Mouse (Mus musculus) layer of hippocampus, adult 2 months (tissue): ENCODE results near the gene Sez6l2. TPM values are rescaled to one million over a fixed set of nuclear protein-coding genes. Genes with fewer than 3 reads are reported as not detected.

Experiments used
- DNase-seq, 2 experiments: peaks; one replicate each; pipeline ENCODE4 v3.0.0; 2022; ENCODE audit warnings: low spot score in 2 of 2
- H3K27ac ChIP-seq: fragments of 200-600 bp; 2 replicates; pipeline ENCODE4 v1.8.1; 2022
- H3K4me3 ChIP-seq: fragments of 200-600 bp; 2 replicates; pipeline ENCODE4 v1.8.1; 2022; ENCODE audit warnings: mild to moderate bottlenecking
- CTCF ChIP-seq: fragments of 200-600 bp; conservative IDR thresholded peaks from 2 replicates; pipeline ENCODE4 v1.8.1; 2022; ENCODE audit warnings: antibody characterized with exemption, mild to moderate bottlenecking, moderate library complexity
- total RNA-seq, 2 experiments: library from RNA; stranded (reverse); gene quantifications; 2 replicates each; pipeline ENCODE4 v1.2.3; 2021

Sez6l2 gene
- total RNA-seq, 2 experiments from 2014 or later, result 439 to 458 TPM

DNA sequence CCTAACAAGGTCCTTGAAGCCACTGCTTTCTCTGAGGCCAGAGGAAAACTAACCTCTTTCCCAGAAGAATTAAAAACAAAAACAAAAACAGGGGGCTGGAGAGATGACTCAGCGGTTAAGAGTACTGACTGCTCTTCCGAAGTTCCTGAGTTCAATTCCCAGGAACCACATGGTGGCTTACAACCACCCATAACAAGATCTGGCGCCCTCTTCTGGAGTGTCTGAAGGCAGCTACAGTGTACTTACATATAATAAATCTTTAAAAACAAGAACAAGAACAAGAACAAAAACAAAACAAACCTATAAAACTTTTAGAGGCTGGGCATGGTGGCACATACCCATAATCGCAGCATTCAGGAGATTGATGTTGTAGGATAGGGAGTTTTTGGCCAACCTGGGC lies 46.1 kb downstream of the Sez6l2 start:
- DNase-seq, result no peak
- Histone ChIP-seq H3K27ac (no peak overlapping the region), H3K4me3 (no peak overlapping the region)
- peak; percentile 49 for TF ChIP-seq CTCF

DNA sequence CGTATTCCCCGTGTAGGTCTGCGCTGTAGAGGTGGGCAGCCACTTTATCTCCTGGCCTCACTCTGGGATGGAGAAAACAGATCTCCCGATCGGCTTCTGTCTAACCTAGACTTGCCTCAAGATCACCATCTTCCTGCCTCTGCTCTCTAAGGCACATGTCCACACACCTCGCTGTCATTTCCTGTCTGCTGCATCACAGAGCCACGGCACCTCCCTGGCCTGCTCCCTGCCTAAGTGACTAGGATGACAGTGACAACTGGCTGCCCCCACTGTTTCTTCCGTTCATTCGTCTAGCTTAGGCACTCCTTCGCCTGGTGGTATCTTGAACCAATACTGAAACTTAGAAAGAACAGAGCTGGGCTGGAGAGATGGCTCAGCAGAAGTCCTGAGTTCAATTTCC lies 49.2 kb downstream of the Sez6l2 start:
- TF ChIP-seq CTCF, result no peak
- Histone ChIP-seq H3K27ac (no peak overlapping the region), H3K4me3 (no peak overlapping the region)
- DNase-seq, result no peak

DNA sequence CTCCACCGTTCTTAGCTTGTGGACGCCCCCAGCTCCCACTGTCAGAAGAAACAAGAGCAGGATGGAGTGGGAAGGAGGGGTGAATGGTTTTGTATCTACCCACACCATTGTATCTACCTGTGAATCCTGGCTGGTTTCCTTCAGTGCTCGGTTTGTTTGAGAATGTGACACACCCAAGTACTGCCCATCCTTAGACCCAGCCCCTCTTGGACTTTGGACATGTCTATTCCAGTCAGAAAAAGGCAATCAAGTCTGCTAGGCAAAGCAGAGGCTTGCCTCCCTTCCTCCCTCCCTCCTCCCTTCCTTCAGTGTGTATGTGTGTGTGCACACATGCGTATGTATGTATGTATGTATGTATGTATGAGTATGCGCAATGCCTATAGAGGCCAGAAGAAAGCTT lies 53.3 kb downstream of the Sez6l2 start:
- no peak for DNase-seq
- H3K27ac ChIP-seq, result no peak overlapping the region
- no peak for TF ChIP-seq CTCF
- H3K4me3 ChIP-seq, result no peak overlapping the region

DNA sequence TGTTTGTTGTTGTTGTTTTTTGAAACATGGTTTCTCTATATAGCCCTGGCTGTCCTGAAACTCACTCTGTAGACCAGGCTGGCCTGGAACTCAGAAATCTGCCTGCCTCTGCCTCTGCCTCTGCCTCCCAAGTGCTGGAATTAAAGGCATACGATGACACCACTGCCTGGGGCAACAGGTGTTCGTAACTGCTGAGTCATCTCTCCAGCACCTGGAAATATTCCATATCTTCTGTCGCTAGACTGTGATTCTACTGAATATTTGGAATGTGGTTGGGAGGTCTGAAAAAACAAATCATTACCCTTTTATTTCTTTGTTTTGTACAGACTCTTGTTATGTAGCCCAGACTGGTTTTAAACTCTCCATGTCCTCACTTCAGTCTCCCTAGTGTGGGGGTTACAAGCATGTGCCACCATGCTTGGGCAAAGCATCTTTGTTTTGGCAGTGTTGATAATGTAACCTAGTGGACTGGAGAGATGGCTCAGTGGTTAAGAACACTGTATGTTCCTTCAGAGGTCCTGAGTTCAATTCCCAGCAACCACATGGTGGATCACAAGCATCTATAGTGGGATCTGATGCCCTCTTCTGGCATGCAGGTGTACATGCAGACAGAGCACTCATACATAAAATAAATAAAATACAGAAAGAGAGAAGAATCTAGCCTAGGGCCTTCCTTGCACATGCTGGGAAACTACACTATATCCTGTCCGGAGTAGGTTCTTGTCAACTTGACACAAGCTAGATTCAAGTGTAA lies 53.9 kb downstream of the Sez6l2 start:
- no peak for DNase-seq
- TF ChIP-seq CTCF, result peak; percentile 55

DNA sequence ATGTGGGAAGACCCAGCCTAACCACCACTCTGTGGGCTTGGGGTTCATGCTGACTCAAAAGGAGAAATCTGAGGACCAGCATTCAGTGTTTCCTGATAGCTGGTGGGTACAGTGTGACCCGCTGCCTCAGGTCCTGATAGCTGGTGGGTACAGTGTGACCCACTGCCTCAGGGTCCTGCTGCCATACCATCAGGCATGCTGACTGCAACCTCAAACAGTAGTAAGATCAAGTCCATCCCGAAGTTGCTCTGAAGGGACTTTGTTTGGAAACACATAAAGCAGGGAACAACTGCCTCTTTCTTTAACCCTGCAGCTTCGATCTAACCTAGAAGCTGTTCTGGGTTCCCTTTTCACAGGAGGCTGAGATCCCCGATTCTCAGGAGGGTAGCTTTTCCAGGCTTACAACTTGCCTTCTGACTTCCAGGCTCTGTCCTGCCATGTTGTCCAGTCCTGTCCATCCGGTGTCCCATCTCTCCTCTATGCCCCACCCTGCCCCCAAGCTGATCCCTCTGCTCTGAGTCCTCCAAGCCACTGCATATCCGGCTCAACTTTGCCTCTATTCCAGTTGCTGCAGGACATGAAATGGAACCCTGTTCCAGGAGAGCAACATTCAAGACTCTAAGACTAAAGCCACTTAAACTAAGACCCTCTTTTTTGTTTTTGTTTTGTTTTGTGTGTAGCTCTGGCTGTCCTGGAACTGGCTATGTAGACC lies 57.1 kb downstream of the Sez6l2 start:
- DNase-seq, result no peak

More for the DNA sequence above, 53.9 kb downstream of the Sez6l2 start:
- H3K4me3 ChIP-seq, result no peak overlapping the region
- no peak overlapping the region for H3K27ac ChIP-seq

DNA sequence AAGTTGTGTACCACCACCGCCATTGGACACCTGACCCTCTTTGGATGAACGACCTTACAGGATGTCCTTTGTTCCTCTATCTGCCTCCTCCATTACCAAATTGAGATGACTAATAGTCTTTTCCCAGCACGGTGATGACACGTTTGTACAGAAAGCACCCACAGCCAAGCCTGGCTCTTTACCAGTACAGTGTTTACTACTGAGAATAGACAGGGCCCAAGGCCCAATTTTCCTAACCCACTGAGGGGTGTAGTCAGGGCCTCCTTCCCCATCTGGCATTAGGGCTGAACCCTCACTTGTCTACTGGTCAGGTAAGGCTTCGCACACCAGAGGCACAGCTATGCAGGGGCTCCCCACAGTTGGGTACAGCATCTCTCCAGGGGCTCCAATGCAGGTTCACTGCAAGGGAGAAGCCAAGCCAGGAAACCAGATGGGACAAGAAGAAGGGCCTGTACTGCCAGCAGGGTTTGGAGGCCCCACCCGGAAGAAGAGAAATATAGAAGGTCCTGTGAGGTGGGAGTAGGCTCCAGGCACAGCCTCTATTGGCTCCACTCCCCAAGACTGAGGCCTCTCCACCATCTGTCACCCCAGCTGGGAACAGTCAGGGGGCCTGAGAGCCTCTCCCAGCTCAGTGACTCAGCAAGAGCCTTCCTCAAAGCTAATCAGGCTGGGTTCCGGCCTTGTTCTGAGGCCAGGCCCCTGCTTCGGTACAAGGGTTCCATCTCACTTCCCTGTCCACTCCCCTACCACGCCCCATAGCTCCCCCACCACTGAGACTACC lies 58.1 kb downstream of the Sez6l2 start:
- peak overlapping the region; percentile 93 for H3K27ac ChIP-seq
- no peak for TF ChIP-seq CTCF
- no peak overlapping the region for H3K4me3 ChIP-seq
- peak; percentile 85 to 90 for DNase-seq

More for the DNA sequence above, 57.1 kb downstream of the Sez6l2 start:
- Histone ChIP-seq H3K4me3 (no peak overlapping the region), H3K27ac (peak overlapping the region; percentile 93)
- no peak for TF ChIP-seq CTCF

DNA sequence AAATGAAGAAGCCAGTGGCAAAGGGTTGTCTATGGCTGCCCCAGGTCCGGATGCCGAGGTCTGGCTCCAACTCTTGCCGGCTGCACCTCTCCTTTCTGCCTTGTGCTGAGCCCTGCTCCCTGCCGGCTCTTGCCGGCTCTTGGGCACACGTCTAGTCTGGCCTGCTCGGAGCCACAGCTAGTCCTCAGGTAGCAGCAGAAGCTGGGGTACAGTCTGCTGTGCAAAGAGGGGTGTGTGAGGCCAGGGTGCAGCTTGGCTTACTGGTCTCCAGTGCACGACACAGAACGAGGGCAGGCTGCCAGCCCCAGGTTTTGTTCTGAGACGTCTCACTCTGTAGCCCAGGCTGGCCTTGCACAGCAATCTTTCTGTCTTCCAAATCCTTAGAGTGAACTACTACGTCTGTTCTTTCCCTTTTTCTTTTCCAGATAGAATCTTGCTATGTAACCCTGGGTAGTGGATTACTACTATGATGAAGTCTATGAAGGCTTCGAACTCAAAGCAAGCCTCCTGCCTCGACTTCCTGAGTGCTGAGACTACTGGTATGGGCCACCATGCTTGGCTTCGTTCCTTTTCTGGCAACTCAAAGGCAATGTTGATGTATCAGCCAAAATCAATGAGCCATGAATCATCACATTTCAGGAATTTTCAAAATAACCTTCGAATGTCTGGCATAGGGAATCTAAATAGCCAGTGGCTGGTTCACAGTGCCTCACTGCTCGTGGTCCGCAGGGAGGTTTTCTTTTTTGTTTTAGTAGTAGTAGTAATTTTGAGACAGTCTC lies 59.1 kb downstream of the Sez6l2 start:
- Histone ChIP-seq H3K4me3 (no peak overlapping the region), H3K27ac (peak overlapping the region; percentile 93)
- TF ChIP-seq CTCF, result no peak
- no peak for DNase-seq

DNA sequence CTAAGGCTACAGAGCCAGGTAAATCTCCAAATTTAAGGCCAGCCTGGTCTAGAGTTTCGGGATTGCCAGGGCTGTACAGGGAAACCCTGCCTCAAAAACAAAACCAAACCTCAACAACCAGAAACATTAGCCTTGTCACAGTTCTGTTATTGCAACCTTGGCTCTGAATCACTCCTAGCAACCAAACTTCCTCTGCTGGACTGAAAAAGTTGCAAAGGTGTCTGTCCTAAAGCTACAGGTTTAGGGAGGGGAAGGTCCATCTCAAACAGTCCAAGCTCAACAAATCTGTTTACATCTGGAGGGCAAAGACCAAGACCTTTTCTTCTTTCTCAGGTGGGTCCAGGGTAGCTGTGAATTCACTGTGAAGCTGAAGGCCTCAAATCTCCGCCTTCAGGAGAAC lies 60.7 kb downstream of the Sez6l2 start:
- DNase-seq, result no peak

DNA sequence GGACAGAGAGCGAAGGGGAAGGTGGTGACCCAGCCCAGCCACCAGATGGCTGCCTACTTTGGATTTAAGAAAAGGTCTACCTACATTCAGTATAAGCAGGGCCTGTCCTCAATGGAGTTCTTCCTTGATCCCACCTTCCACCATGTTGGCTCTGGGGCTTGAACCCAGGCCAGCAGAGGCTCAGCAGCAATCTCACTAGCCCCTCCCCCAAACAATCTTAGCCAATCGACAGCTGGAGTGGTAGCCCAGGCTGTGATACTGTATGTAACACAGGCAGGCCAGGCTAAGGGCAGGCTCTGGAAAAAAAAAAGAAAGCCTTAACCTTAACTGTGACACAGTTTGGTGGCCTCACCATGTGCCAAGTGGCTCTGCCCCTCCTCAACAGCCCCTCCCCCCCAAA lies 61.4 kb downstream of the Sez6l2 start:
- TF ChIP-seq CTCF, result no peak
- Histone ChIP-seq H3K27ac (0 out of 2 replicates have a peak overlapping the region, but pooled peaks have one; percentile 23), H3K4me3 (no peak overlapping the region)
- DNase-seq, result no peak

More for the DNA sequence above, 60.7 kb downstream of the Sez6l2 start:
- peak overlapping the region; percentile 32; the same call in 1 of the 2 replicates for H3K27ac ChIP-seq
- no peak overlapping the region for H3K4me3 ChIP-seq
- no peak for TF ChIP-seq CTCF

DNA sequence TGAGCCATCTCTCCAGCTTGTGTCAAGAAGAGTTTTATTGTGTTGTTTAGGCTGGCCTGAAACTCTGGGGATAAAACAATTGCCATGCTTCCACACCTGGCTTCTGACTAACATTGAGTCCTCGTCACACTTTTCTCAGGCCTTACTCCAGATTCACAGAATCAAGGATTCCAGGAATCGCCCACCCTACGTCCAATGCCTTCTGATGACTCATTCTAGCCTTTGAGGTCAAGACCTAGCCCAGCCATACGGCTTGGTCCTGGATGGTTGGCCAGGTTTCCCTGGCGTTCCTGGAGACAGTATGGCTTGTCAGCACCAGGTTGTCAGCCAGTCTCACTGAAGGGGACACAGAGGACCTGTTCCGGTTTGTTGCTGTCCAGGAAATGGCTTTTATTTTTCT lies 62.0 kb downstream of the Sez6l2 start:
- DNase-seq, result no peak
- 0 out of 2 replicates have a peak overlapping the region, but pooled peaks have one; percentile 23 for H3K27ac ChIP-seq
- no peak for TF ChIP-seq CTCF

DNA sequence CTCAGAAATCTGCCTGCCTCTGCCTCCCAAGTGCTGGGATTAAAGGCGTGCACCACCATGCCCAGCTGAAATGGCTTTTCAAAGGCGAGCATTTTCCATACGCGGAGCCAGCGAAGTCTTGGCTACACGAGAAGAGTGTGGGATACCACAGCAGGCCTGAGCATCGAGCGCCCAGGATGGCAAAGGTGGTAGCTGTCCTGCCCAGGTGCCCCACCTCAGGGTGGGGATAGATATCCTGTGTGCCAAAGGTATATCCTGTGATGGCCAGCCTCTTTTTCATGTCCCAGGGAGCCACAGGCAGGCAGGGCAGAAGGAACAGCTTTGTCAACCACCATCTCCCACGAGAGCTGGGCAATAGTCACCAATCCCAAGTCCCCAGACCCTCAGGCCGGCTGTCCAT lies 62.5 kb downstream of the Sez6l2 start:
- no peak for DNase-seq
- no peak for TF ChIP-seq CTCF
- Histone ChIP-seq H3K4me3 (no peak overlapping the region), H3K27ac (no peak overlapping the region)

More for the DNA sequence above, 62.0 kb downstream of the Sez6l2 start:
- H3K4me3 ChIP-seq, result no peak overlapping the region

DNA sequence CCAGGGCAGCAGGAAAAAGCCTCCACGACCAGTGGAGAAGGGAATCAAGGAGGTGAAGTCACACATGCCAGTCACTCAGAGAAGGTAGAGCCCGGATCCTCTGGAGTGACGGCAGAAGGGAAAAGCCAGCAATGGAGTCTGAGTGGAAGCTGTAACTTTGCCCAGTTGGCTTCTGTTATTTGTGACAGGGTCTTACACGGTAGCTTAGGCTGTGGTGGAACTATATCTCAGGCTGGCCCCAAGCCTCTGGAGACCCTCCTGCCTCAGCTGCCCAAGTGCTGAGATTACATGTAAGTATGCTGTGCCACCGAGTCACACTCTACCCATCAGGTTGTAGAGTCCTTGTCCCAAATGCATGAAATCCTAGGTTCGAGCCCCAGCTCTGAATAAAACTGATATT lies 63.0 kb downstream of the Sez6l2 start:
- no peak for TF ChIP-seq CTCF
- no peak overlapping the region; the same call in 1 of the 2 replicates for H3K4me3 ChIP-seq
- no peak overlapping the region for H3K27ac ChIP-seq
- DNase-seq, result no peak
